Mouse (Mus musculus): ENCODE measurements around the gene Cep112. TPM values are rescaled to one million over a fixed set of nuclear protein-coding genes. Genes with fewer than 3 reads are reported as not detected.

The Cep112 gene
- polyA plus RNA-seq, 2 experiments: 0.76 to 1.7 TPM

DNA sequence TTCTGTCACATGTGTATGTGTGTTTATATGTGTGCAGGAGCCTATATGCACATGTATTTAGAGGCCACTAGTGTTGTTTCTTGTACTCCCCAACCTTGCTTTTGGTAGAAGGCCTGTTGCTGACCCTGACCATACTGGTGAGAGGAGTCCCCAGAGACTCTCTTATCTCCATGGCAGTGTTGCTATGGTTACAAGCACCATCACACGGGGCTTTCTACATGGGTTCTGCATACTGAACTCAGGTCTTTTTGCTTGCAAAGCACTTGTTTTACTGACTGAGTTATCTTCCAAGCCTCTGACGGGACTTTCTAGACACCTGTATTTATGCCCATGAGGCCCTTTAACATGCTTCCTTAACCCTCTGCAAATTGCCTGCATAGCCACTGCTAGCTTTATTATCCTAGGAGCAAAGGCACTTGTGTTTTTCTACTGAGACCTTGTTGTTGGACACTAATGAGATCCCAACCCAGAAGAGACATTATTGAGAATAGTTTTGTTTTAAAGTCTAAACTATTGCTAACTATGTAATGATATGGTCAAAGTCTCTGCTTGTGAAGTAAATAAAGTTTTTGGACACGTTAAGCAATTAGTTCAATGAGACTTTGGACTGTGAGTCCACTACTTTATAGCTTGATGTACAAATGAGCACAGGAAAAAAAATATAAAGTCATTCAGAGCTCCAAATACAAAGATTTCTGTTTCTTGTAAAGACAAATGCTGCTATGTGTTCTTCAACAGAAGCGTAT, 39.9 kb upstream of the Cep112 start:
- ATAC-seq (ENCODE audit: insufficient read depth) (no peak), DNase-seq (ENCODE audit: low read depth in 3 of 3, low spot score in 3 of 3) (no peak)
- no peak for TF ChIP-seq CTCF (IDR thresholded peaks at IDR 0.05; ENCODE audit: low read depth)
- TF ChIP-seq EP300 (IDR thresholded peaks at IDR 0.05; ENCODE audit: low read depth): no peak
- Histone ChIP-seq H3K27ac (no peak overlapping the region), H3K27me3 (ENCODE audit: control insufficient read depth, insufficient read depth, low read length) (no peaks in the 10 kb centered on the region), H3K4me1 (replicated peaks; ENCODE audit: control insufficient read depth in 2 of 2, insufficient read depth in 2 of 2, low read length in 1 of 2) (no peaks in the 10 kb centered on the region), H3K36me3 (replicated peaks; ENCODE audit: control insufficient read depth, insufficient read depth, low read depth) (no peaks in the 10 kb centered on the region), H3K4me2 (ENCODE audit: low read depth) (no peak overlapping the region), H3K9me3 (ENCODE audit: control insufficient read depth, low read length) (no peaks in the 10 kb centered on the region), H3K4me3 (ENCODE audit: insufficient read depth in 1 of 2, low read depth in 2 of 2, low read length in 2 of 2) (no peak overlapping the region), H3K9ac (replicated peaks) (no peak overlapping the region)
- WGBS (ENCODE audit: insufficient replicate concordance): 46% methylated on average over 4 of the region's 4 CpGs

DNA sequence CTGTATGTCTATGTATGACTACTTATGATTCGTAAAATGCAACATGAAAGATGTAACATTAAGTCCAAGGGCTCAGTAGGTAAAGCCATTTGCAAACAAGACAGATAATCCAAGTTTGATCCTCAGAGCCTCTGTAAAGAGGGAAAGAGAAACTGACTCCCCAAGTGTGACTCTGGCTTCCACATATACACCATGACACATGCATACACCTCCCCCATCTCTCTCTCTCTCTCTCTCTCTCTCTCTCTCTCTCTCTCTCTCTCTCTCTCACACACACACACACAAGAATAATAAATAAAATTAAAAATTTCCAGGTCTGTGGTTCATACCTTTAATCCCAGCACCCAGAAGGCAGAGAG, 39.3 kb upstream of the Cep112 start:
- Histone ChIP-seq H3K27me3 (ENCODE audit: control insufficient read depth, insufficient read depth, low read length) (no peaks in the 10 kb centered on the region), H3K9ac (replicated peaks) (no peak overlapping the region), H3K4me3 (ENCODE audit: insufficient read depth in 1 of 2, low read depth in 2 of 2, low read length in 2 of 2) (no peak overlapping the region), H3K4me1 (replicated peaks; ENCODE audit: control insufficient read depth in 2 of 2, insufficient read depth in 2 of 2, low read length in 1 of 2) (no peaks in the 10 kb centered on the region), H3K36me3 (replicated peaks; ENCODE audit: control insufficient read depth, insufficient read depth, low read depth) (no peaks in the 10 kb centered on the region), H3K9me3 (ENCODE audit: control insufficient read depth, low read length) (no peaks in the 10 kb centered on the region), H3K4me2 (ENCODE audit: low read depth) (no peak overlapping the region), H3K27ac (no peak overlapping the region)
- 69% methylated on average over 1 of the region's 1 CpGs for WGBS (ENCODE audit: insufficient replicate concordance)
- TF ChIP-seq CTCF (IDR thresholded peaks at IDR 0.05; ENCODE audit: low read depth) (no peak), EP300 (IDR thresholded peaks at IDR 0.05; ENCODE audit: low read depth) (no peak)
- DNase-seq (ENCODE audit: low read depth in 3 of 3, low spot score in 3 of 3) (no peak), ATAC-seq (ENCODE audit: insufficient read depth) (no peak)

DNA sequence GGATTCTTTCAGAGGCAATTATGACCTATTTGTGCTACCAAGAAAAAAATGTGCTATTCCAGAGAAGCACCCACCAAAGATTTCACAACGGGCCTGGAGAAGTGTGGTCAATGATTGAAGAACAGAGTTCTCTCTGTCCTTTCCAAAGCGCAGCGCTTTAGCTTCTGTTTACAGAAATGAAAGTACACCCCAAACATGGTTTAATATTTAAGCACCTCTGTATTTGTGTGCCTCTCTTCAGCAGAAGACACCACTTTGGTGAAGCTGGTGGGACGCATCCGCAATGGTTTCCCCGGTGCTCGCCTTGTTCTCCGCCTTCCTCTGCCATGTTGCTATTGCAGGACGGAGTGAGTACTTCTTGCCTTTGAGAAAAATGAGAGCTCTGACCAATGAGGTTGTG, 29.9 kb upstream of the Cep112 start:
- DNase-seq (ENCODE audit: low read depth in 3 of 3, low spot score in 3 of 3) (peak in 1 of 3 experiments; percentile 18), ATAC-seq (ENCODE audit: insufficient read depth) (peak; percentile 26; the same call in 1 of the 2 replicates)
- 69% methylated on average over 9 of the region's 9 CpGs for WGBS (ENCODE audit: insufficient replicate concordance)
- no peaks in the 10 kb centered on the region for H3K36me3 ChIP-seq (replicated peaks; ENCODE audit: control insufficient read depth, insufficient read depth, low read depth)
- peak overlapping the region; percentile 32 to 40 for H3K4me3 ChIP-seq (ENCODE audit: insufficient read depth in 1 of 2, low read depth in 2 of 2, low read length in 2 of 2)
- no peak overlapping the region for H3K9ac ChIP-seq (replicated peaks)
- TF ChIP-seq EP300 (IDR thresholded peaks at IDR 0.05; ENCODE audit: low read depth) (no peak), CTCF (IDR thresholded peaks at IDR 0.05; ENCODE audit: low read depth) (no peak)
- H3K27me3 ChIP-seq (ENCODE audit: control insufficient read depth, insufficient read depth, low read length): no peaks in the 10 kb centered on the region
- peaks cover 0 to 2% of the 10 kb centered on the region in 2 experiments; a peak in 1 of 4 replicates for H3K4me1 ChIP-seq (replicated peaks; ENCODE audit: control insufficient read depth in 2 of 2, insufficient read depth in 2 of 2, low read length in 1 of 2)
- H3K9me3 ChIP-seq (ENCODE audit: control insufficient read depth, low read length): no peaks in the 10 kb centered on the region
- H3K4me2 ChIP-seq (ENCODE audit: low read depth): no peak overlapping the region
- no peak overlapping the region for H3K27ac ChIP-seq

DNA sequence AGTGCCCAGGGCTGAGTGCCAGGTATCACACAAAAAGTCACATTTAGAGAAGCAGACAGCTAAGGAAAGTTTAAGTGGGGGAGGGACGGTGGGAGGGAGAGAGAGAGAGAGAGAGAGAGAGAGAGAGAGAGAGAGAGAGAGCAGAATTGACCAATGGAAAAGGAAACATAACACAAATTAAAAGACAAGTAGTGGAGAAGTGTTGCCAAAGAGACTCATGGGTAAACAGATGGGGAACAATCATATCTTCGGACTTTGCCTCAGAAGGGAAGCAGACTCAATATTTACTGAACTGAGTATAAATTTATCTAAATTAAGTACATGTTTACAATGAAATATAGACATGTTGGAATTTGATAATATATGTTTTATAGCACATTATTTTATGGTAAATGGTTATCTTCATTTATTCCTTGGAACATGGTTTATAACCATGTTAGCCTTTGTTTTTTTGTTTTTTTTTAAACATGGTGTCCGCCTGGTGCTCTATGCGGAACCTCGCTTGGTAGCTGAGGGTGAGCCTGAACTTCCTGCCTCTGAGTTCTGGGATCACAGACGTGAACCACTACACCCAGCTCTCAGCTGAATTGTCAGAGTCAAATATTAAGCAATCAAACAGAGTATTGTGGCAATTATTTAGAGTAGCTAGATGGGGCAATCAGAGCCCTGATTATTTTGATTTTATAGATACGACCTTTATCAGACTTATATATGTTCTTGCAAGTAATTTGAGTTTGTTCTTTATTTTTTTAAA, 28.7 kb upstream of the Cep112 start:
- 61% methylated on average over 7 of the region's 7 CpGs for WGBS (ENCODE audit: insufficient replicate concordance)
- H3K36me3 ChIP-seq (replicated peaks; ENCODE audit: control insufficient read depth, insufficient read depth, low read depth): no peaks in the 10 kb centered on the region
- H3K27me3 ChIP-seq (ENCODE audit: control insufficient read depth, insufficient read depth, low read length): no peaks in the 10 kb centered on the region
- ATAC-seq (ENCODE audit: insufficient read depth) (no peak), DNase-seq (ENCODE audit: low read depth in 3 of 3, low spot score in 3 of 3) (no peak)
- no peak overlapping the region for H3K27ac ChIP-seq
- H3K9ac ChIP-seq (replicated peaks): no peak overlapping the region
- peaks cover 0 to 2% of the 10 kb centered on the region in 2 experiments; a peak in 1 of 4 replicates for H3K4me1 ChIP-seq (replicated peaks; ENCODE audit: control insufficient read depth in 2 of 2, insufficient read depth in 2 of 2, low read length in 1 of 2)
- no peak for TF ChIP-seq CTCF (IDR thresholded peaks at IDR 0.05; ENCODE audit: low read depth)
- TF ChIP-seq EP300 (IDR thresholded peaks at IDR 0.05; ENCODE audit: low read depth): no peak
- no peaks in the 10 kb centered on the region for H3K9me3 ChIP-seq (ENCODE audit: control insufficient read depth, low read length)
- H3K4me2 ChIP-seq (ENCODE audit: low read depth): peak overlapping the region; percentile 28; the same call in 1 of the 2 replicates
- H3K4me3 ChIP-seq (ENCODE audit: insufficient read depth in 1 of 2, low read depth in 2 of 2, low read length in 2 of 2): peak overlapping the region; percentile 40 to 57

Data from liver, embryonic 14.5 days (tissue).